Mouse (Mus musculus) Patski (cell line): ENCODE data around the gene Fam129c. TPM values are rescaled to one million over a fixed set of nuclear protein-coding genes. Genes with fewer than 3 reads are reported as not detected.
A peak's percentile ranks its signal among the peaks of the same experiment; 100 is the strongest.

Source experiments
- ATAC-seq: fragments of 100-300 bp; one replicate; pipeline ENCODE4 v1.8.0; 2021
- CTCF ChIA-PET: fragments of 350-600 bp; sonication (Branson Sonifier 250); formaldehyde crosslinking; loops from one replicate; lab custom pipeline; 2022; ENCODE audit warnings: inconsistent platforms; lab: Charles Lee
- POLR2A ChIA-PET: fragments of 350-600 bp; sonication (Branson Sonifier 250); formaldehyde crosslinking; loops from one replicate; lab custom pipeline; 2022; ENCODE audit warnings: antibody characterized with exemption, inconsistent platforms; lab: Charles Lee
- DNase-seq: peaks from one replicate; pipeline ENCODE4 v3.0.0-alpha.2; 2011; ENCODE audit warnings: low read depth, low spot score
- H3K27me3 ChIP-seq: fragments of 371-371 bp; one replicate; pipeline ENCODE4 v1.5.1; 2021
- CTCF ChIP-seq: fragments of 100-300 bp; IDR thresholded peaks from one replicate; pipeline ENCODE4 v1.5.1; 2021
- in situ Hi-C: fragments of 300-500 bp; cut with MboI; formaldehyde crosslinking; loops from 3 replicates; pipeline ENCODE4 v1.11.1; 2018; ENCODE audit warnings: low pct_unique_long_range_greater_than_20kb, mixed read lengths
- polyA plus RNA-seq: library from polyadenylated mRNA; unstranded; gene quantifications from one replicate; pipeline ENCODE4 v1.2.3, GENCODE M21; 2021

Gene Fam129c
- polyA plus RNA-seq, 1 experiment from 2014 or later: 10.8 TPM

GRCm38 (mm10) chr8:71637149-71638095 lies 40.0 kb downstream of the Fam129c start:
- POLR2A ChIA-PET: no interaction called here
- peak; percentile 20 for DNase-seq
- in situ Hi-C loops: no loop called here
- peak; percentile 33 for ATAC-seq
- H3K27me3 ChIP-seq: no peaks in the 10 kb centered on the region
- TF ChIP-seq CTCF: no peak
- CTCF ChIA-PET: interaction anchor here (0.9 kb wide), 1 partner anchor 8 kb away, joined by 3 read pairs; no protein-coding TSS in a partner anchor

- ATAC-seq (no peak), DNase-seq (no peak)
- in situ Hi-C loops: no loop called here
- TF ChIP-seq CTCF: no peak
- CTCF ChIA-PET: no interaction called here
- H3K27me3 ChIP-seq: no peaks in the 10 kb centered on the region
- POLR2A ChIA-PET: no interaction called here
Measured at GRCm38 (mm10) chr8:71638321-71638720, 40.9 kb downstream of the Fam129c start.

GRCm38 (mm10) chr8:71639318-71639717 lies 41.9 kb downstream of the Fam129c start:
- POLR2A ChIA-PET: interaction anchor here (0.6 to 0.9 kb wide), 2 partner anchors 47 to 95 kb away, joined by 3 to 4 read pairs; partner anchors contain the start of gene Pgls

GRCm38 (mm10) chr8:71645510-71645909 lies 48.1 kb downstream of the Fam129c start:
- CTCF ChIA-PET: interaction anchor here (1.1 to 1.7 kb wide), 3 partner anchors 14 to 83 kb away, joined by 3 to 4 read pairs (median 3); no protein-coding TSS in a partner anchor
- no peak for TF ChIP-seq CTCF

More at GRCm38 (mm10) chr8:71639318-71639717, 41.9 kb downstream of the Fam129c start:
- ATAC-seq (no peak), DNase-seq (no peak)
- H3K27me3 ChIP-seq: no peaks in the 10 kb centered on the region
- TF ChIP-seq CTCF: no peak
- CTCF ChIA-PET: no interaction called here
- in situ Hi-C loops: no loop called here

GRCm38 (mm10) chr8:71654600-71654999 lies 57.2 kb downstream of the Fam129c start:
- in situ Hi-C loops: loop anchor here (5.0 kb wide), 1 partner anchor 52 kb away; no protein-coding TSS in a partner anchor

More at GRCm38 (mm10) chr8:71645510-71645909, 48.1 kb downstream of the Fam129c start:
- DNase-seq (no peak), ATAC-seq (no peak)
- no peaks in the 10 kb centered on the region for H3K27me3 ChIP-seq
- in situ Hi-C loops: no loop called here
- POLR2A ChIA-PET: no interaction called here

More at GRCm38 (mm10) chr8:71654600-71654999, 57.2 kb downstream of the Fam129c start:
- DNase-seq (no peak), ATAC-seq (no peak)
- ChIA-PET POLR2A (no interaction called here), CTCF (no interaction called here)
- H3K27me3 ChIP-seq: no peaks in the 10 kb centered on the region
- TF ChIP-seq CTCF: no peak

Other genes with a start within 250 kb of the Fam129c start
- gene Use1, start 230.8 kb upstream of the Fam129c start, polyA plus RNA-seq: 123 TPM
- gene Ocel1, start 226.3 kb upstream of the Fam129c start, polyA plus RNA-seq: 19.9 TPM
- gene Nr2f6, start 215.7 kb upstream of the Fam129c start, polyA plus RNA-seq: 140 TPM
- 0.36 TPM for gene Ushbp1, start 201.8 kb upstream of the Fam129c start, polyA plus RNA-seq
- 103 TPM for gene Babam1, start 200.8 kb upstream of the Fam129c start, polyA plus RNA-seq
- 9.0 TPM for gene Ankle1, start 191.6 kb upstream of the Fam129c start, polyA plus RNA-seq
- 73.0 TPM for gene Abhd8, start 134.0 kb upstream of the Fam129c start, polyA plus RNA-seq
- 81.5 TPM for gene Mrpl34, start 132.7 kb upstream of the Fam129c start, polyA plus RNA-seq
- 67.8 TPM for gene Dda1, start 128.4 kb upstream of the Fam129c start, polyA plus RNA-seq
- gene Ano8, start 111.7 kb upstream of the Fam129c start, polyA plus RNA-seq: 38.2 TPM
- gene Gtpbp3, start 109.5 kb upstream of the Fam129c start, polyA plus RNA-seq: 44.1 TPM
- gene Plvap, start 85.9 kb upstream of the Fam129c start, polyA plus RNA-seq: 0.21 TPM
- gene Ccdc194, start 71.9 kb upstream of the Fam129c start, polyA plus RNA-seq: 0.08 TPM
- gene Bst2, start 60.2 kb upstream of the Fam129c start, polyA plus RNA-seq: 141 TPM
- gene Mvb12a, start 54.7 kb upstream of the Fam129c start, polyA plus RNA-seq: 103 TPM
- 3.4 TPM for gene Tmem221, start 38.8 kb upstream of the Fam129c start, polyA plus RNA-seq
- gene Nxnl1, start 31.0 kb upstream of the Fam129c start, polyA plus RNA-seq: 0.85 TPM
- gene Slc27a1, start 28.8 kb upstream of the Fam129c start, polyA plus RNA-seq: 40.9 TPM
- gene Pgls, start 5.5 kb upstream of the Fam129c start, polyA plus RNA-seq: 127 TPM
- 117 TPM for gene Colgalt1, start 13.3 kb downstream of the Fam129c start, polyA plus RNA-seq
- gene Unc13a, start 74.1 kb downstream of the Fam129c start, polyA plus RNA-seq: 2.5 TPM
- 26.7 TPM for gene Jak3, start 78.6 kb downstream of the Fam129c start, polyA plus RNA-seq
- 8.8 TPM for gene Insl3, start 91.6 kb downstream of the Fam129c start, polyA plus RNA-seq
- 1.4 TPM for gene B3gnt3, start 104.1 kb downstream of the Fam129c start, polyA plus RNA-seq
- gene Fcho1, start 128.1 kb downstream of the Fam129c start, polyA plus RNA-seq: 5.6 TPM